Mouse (Mus musculus): ENCODE measurements at regions not wholly inside any gene's neighbourhood (a gene's known extent, or its start where the extent isn't known, plus 50 kb on each side); places are given as distances from the start of the nearest gene placed in this dataset.

GRCm38 (mm10) chr1:156993105-156993504 is 53.7 kb upstream of the Ralgps2 start:
- DNase-seq (ENCODE audit: low spot score in 2 of 2), result no peak

- DNase-seq (ENCODE audit: low spot score in 2 of 2), result no peak
Measured at GRCm38 (mm10) chr1:156992536-156992935, 53.1 kb upstream of the Ralgps2 start.

GRCm38 (mm10) chr1:156990567-156991494 is 51.4 kb upstream of the Ralgps2 start:
- no peak for DNase-seq (ENCODE audit: low spot score in 2 of 2)

GRCm38 (mm10) chr1:156990112-156990511 is 50.7 kb upstream of the Ralgps2 start:
- DNase-seq (ENCODE audit: low spot score in 2 of 2), result peak in 1 of 2 experiments; percentile 25

- DNase-seq (ENCODE audit: low spot score in 2 of 2), result no peak
Measured at GRCm38 (mm10) chr1:156989149-156989785, 49.8 kb upstream of the Ralgps2 start.

All from thymus, postnatal 10 days (tissue).